Mouse (Mus musculus): ENCODE data around the gene Fbxo3. TPM values are rescaled to one million over a fixed set of nuclear protein-coding genes. Genes with fewer than 3 reads are reported as not detected.
A peak's percentile ranks its signal among the peaks of the same experiment; 100 is the strongest.
"Not testable (repeated sequence)": the region's sequence is repeated elsewhere in the genome, so short reads cannot be mapped to it uniquely, and the experiment has no call there.

Gene Fbxo3
- total RNA-seq, 1 experiment from 2014 or later: 105 TPM

DNA sequence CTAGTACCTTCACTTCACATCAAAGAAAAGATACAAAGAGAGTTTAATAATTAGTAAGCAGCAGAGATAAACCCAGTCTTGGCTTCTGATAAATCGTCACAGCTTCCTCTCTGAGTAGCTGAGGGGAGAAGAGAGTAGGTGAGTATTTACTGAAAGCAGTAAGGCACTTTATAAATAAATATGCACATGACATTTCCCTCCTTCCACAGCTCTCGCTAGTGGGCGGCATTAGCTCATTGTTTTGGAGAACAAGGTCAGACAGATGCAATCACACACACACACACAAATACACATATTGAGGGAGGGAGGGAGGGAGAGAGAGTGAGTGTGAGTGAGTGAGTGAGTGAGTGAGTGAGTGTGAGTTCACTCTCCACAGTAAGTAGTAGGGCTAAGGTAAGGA lies 8.8 kb downstream of the Fbxo3 start:
- no peak for DNase-seq

DNA sequence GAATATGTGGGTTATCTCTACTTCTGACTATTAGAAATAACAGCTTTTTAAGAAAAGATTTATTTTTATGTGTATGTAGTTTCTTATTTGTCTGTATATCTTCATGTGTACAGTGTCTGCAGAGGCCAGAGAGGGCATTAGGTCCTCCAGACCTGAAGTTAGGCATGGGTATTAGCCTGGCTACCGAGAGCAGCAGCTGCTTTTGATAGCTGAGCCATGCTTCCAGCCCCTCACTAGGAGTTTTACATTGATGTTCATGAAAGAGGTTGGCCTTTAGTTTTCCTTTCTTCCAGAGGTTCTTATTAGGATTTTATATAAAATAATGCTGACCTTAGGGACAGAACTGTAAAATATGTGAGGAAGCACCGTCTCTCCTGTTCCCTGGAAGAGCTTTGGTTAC lies 10.7 kb downstream of the Fbxo3 start:
- DNase-seq: no peak

DNA sequence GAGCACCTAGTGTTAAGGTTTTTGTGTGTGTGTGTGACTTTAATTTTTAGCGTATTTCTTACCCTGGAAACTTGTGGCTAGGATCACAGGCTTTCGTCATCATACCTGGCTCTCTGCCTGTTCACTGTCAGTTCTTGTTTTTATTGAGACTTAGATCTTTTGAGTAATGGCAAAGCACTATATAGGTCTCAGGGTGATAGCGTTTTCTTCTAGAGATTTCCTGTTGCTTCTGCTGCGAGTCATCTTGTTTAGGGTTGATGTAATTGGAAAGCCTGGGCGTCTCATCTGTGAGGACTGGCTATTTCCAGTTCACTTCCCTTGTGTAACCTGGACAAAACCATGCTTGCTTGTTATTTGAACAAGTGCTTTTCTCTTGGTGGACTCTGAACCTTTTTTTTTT lies 14.1 kb downstream of the Fbxo3 start:
- peak; percentile 34 for DNase-seq

DNA sequence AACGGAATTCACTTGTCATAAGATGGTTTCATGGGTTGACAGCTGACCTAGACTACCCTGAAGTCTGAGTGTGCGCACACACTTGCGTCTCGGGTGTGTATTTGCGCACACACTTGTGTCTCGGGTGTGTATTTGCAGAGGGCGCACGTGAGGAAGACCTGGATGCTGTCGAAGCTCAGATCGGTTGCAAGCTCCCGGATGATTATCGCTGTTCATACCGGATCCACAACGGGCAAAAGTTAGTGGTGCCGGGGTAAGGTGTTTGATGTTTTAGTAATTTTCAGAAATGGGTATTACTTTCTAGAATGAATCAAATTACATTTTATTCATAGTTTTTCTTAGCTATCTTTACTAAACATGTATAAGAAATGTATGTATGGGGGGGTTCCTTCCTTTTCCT lies 15.2 kb downstream of the Fbxo3 start:
- DNase-seq: no peak

DNA sequence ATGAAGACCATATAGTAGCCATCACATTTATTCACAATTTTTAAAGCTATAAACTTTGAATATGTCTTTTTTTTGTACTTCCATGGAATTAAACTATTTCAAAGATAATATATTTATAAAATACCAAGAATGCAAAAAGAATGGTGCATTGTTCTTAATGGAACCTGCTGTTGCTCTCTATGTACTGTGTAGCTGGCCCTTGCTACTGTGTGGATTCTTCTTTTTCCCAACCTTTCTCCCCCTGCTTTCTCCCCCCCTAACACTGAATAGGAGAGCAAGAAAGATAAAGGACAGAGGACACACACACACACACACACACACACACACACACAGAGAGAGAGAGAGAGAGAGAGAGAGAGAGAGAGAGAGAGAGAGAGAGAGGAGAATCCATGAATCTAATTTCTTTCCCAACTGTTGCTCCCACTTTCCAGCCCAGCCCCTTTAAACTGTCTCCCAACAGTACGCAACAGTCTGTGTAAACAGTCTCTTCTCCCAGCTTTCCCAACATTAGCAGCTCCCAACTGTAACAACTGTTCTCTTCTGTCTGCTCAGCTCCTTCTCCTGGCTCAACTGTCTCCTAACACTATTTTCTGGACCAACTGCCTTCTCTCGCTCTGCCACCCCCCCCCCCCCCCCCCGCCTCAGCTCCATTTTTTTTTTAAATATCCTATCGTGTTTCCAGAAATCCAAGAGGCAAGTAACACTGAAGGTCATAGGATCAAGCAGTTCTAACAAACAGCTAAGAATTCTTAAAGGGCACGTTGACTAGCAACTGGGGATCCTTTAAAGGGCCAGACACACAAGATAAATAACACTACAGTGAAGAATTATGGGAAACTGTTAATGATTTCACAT lies 16.3 kb downstream of the Fbxo3 start:
- DNase-seq: no peak

DNA sequence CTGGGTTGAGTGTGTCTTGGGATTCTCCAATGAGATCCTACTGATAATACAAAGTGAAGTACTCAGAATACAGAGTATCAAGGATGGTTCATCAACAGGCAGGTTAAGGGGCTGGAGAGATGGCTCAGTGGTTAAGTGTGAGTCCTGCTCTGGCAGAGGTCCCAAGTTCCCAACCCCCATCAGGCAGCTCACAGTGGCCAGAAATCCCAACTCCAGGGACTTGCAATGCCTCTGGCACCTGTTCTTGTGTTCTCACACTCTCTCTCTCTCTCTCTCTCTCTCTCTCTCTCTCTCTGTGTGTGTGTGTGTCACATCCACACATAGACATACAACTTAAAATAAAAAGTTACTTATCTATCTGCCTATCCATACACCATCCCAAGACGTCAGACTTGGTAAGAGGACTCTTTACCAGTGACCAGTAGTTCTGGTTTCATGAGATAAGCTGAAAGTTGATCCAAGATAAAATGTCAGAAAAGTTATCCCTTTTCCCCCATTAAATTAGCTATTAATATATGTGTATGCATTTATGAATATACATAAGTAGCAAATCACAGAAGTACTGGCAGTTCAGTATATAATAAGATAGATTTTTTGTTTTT lies 17.1 kb downstream of the Fbxo3 start:
- peak; percentile 38 for DNase-seq

DNA sequence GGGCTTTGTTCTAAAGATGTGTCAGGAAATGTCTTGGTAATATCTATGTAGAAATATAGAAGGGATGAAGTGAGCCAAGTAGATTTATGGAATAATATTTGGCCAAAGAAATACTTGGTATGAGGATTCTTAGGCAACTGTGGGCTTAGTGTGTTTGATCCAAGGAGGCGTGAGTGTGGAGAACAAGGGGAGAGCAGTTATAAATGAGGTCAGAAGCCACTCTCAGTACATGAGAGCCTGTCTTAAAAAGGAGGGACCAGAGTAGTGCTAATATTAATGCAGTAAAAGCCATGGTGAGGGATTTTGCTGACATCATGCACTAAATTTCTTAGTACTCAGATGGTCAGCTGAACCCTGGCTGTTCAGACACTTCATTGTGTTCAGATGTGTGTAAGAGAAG lies 30.9 kb downstream of the Fbxo3 start:
- no peak for DNase-seq

DNA sequence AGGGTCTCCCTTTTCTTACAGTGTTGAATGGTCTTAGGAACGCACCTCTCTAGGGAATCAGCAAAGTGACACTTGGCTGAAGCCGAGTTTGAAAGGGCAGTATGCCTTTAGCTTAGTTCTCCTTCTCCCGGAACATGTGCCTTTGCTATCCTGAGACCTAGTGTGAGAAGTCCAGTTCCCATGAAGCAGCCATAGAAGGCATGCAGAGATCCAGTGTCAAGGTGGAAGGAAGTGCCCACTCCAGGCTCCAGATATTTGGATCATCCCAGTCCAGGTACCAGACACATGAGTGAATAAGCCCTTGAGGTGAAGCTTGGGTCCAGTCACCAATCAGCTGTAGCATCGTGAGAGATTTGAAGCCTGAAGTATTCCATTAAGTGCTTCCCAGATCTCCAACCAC lies 31.4 kb downstream of the Fbxo3 start:
- DNase-seq: no peak

DNA sequence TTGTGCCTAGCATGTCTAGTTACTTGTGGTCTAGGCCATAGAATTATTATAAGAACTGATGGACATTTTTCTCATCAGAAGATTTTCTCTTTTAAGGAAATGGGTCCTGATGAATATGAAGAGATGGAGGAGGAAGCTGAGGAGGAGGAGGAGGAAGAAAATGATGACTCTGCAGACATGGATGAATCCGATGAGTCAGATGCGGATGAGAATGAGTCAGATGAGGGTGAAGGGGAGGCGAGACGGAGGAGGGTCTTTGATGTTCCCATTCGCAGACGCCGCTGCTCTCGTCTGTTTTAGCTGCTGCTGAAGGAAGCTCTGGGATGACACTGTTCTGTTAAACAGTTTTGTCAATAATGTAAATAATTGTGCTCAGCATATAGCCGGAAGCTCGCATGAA lies 32.3 kb downstream of the Fbxo3 start:
- DNase-seq: no peak

DNA sequence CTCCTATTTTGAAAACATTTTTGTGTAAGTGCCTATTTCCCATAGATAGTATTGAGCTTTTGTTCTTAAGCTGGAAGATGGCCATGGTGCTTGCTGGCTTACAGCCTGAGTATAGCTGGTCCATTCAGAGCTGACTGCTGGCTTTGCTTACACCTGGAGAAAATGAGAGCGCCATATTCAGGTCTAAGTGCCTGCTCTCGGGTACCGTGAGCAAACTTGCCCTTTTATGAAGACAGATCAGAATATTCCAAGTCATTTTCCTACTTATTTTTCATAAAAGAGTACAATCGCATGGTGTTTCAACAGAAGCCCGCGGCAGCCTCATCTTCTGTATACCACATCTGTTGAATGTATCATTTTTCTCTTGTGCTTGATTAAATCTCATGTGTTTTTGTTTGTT lies 33.5 kb downstream of the Fbxo3 start:
- DNase-seq: no peak

DNA sequence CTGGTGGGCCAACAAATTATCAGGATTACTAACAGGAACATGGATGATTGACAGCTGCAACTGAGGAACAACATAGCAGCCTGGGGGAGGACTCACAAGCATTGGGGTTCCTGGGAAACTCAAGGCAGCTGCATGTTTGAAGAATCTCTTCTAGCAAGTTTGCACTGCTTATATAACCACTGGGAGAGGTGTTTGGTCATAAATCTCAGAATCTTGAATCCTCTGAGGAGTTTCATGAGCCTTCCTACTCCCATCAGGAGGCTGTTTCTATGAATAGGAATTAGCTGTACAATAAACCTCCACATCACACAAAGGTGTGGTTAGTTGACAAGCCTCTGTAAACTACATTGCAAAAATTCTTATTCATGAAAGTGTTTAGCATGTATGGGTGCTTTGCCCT lies 35.1 kb downstream of the Fbxo3 start:
- DNase-seq: no peak

DNA sequence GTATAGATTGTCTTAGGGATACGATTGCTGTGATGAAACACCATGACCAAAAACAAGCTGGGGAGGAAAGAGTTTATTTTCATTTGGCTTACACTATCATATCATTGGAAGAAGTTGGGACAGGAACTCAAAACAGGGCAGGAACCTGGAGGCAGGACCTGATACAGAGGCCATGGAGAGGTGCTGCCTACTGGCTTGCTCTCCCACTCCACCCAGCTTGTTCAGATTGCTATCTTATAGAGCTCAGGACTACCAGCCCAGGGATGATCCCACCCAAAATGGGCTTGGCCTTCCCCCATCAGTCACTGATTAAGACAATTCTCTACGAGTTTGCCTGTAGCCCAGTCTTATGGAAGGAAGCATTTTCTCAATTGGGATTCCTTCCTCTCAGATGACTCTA lies 36.6 kb downstream of the Fbxo3 start:
- DNase-seq: no peak

DNA sequence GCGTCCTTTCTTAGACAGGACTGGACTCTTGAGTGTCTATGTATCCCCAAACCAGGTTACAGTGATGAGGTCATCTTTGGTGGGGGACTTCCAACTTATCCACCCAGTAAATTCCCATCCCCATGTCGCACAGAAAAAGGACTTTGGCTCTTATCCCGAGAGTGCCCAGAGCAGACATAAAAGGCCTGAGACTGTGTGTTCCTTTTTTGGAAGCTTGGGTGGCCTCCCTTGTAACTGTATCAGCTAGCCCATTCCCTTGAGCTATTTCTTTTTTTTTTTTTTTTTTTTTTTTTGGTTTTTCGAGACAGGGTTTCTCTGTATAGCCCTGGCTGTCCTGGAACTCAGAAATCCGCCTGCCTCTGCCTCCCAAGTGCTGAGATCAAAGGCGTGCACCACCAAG lies 38.0 kb downstream of the Fbxo3 start, which contains the start of gene Gm10912:
Gene Gm10912, plus strand, starts transcription at position 301 of the 400 bp plus-strand sequence.
- not testable (repeated sequence) for DNase-seq

DNA sequence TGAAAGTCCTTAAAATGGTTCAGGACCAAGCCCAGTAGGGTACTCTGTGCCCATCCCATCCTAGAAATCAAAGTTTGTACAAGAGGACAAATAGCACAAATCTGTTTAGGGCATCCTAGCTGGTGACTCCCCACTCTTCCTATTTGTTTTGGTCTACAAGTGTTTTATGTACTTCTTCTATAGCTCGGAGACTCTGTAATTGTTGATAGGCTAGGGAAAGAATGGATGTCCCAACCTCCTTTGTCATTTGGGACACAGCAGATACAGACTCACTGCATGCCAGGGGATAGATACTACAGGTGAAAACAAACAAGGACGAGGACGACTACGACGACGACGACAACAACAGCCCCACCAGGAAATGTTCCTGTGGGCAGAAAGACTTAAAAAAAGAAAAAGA lies 40.9 kb downstream of the Fbxo3 start, which contains the start of gene Gm10799:
Gene Gm10799, minus strand, starts transcription at position 101 of the 400 bp plus-strand sequence.
- not testable (repeated sequence) for DNase-seq

DNA sequence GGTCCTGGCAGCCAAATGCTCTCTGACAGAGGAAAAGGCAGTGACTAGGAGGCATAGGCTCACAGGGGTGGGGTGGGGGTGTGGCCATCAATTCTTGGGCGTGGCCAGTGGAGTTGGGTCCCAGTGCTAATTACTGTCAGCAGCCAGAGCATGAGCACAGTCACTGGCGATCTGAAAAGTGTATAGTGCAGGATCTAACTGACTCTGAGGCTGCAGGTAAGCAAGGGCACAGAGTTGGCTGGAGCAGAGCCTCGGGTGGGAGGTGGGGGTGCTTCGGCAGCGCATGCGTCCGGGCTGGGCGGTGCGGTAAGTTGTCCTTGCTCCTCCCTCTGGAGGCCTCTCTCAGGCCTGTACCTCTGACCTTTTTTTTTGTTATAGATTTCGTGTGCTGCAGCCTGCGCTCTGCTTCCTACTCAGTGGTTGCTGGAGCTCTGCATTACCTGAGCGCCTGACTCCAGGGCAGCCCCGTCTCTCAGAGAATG lies 42.2 kb downstream of the Fbxo3 start, which contains the start of gene Cd59b:
Gene Cd59b, plus strand, starts transcription at position 146 of the 482 bp plus-strand sequence.
- peak; percentile 51 for DNase-seq

DNA sequence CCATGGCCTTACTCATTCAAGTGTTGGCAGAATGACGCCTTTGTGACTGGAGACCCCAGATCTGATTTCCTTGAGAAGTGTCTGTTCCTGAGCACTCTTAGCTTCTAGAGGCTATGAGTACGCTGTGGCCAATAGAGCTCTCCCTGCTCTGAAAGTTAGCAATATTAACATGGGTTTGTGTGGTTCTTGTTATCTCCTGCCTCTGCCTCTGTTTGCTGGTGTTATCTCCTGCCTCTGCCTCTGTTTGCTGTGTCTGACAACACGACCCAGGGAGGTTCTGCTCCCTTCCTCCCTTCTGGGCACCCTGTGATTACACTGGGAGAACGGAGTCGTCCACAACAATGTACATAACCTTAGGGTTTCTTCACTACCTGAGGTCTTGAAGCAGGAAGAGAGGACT lies 50.8 kb downstream of the Fbxo3 start:
- not testable (repeated sequence) for DNase-seq

DNA sequence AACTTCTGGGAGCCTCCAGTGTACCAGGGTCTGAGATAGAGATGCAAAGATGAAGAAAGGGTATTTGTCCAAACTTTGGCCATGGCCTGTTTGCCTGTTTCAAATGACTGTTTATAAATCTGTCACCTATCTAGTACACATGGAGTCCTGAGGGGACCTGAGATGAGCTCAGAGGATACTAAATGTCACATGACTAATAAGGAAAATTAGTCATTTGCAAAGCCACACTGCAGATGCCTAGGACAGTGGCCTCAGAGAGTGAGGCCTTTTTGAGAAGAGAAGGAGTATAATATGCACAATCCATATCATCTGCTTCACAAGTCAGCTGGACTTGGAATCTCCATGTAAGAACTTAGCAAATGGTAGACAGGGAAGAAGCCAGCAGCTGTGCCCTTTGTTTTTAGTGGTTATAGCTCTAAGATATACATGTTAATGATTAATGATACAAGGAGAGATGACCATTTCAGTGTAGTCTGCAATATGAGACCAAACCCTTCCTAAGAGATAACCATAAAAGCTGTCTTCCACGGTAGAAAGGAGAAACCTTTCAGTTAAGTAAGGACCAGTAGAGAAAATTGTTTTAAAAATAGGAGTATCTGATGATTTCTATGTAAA lies 54.0 kb downstream of the Fbxo3 start:
- not testable (repeated sequence) for DNase-seq

DNA sequence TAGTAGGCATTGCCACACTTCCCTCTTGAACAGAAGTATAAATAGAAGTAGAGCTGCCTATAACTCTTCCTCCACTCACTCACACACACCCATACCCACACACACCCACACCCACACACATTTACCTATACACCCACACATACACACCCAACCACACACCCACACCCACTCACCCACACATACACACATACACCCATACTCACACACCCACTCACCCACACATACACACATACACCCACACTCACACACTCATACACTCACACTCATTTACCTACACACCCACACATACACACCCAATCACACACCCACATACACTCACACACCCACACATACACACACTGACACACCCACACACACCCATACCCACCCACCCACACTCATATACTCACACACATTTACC lies 55.0 kb downstream of the Fbxo3 start:
- no peak for DNase-seq

DNA sequence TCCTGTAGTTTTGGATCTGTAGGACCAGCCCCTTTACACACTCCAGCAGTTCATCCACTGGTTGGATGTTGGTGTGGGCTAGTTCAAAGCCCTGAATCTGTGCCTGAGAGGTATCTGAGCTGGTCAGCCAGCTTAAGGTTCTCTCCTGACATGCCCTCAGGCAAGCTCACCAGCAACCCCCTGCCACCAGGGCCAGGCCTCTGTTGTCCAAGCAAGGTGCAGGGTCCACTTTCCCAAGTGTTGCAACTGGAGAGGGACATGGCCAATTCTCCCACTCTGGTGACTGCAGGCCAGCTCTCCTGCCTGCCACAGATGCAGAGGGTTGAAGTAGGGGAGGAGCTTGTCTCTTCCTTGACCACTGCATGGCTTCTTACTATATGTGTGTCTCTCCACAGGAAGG lies 56.5 kb downstream of the Fbxo3 start:
- not testable (repeated sequence) for DNase-seq

DNA sequence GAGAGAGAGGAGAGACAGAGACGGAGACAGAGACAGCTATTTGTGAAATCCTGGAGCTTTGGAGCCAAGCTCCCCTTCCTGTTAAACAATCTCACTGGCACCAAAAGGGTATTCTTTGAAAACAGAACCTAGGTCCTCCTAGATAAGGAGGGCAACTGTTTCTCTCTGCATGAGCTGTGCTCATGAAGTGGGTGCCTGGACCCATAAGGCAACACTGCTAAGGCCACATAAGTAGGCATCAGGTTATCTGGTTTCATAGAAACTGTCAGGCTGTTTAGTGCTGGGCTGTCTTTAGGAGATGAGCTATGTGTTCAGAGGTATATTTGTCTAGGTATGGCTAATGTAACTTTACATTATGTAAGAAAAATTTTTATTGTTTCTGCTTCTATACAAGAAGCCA lies 60.0 kb downstream of the Fbxo3 start:
- not testable (repeated sequence) for DNase-seq

DNA sequence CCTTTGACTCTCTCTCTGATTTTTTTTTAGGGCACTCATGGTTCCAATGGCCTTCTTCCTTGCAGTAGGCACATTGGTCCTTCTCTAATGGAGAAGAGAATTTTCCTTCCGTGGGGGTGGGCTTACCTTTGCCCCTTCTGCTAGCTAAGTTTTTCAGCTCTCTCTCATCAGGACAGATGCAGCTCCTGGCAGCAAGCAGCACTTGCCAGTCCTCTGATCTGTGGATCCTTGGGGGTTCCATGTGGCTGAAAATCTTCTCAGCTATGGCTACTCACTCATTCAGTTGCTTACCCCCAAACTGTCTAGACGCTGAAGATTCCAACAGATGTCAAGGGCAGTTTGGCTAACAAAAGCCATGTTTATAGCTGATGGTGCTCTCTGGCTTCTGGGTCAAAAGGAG lies 65.8 kb downstream of the Fbxo3 start:
- no peak for DNase-seq

DNA sequence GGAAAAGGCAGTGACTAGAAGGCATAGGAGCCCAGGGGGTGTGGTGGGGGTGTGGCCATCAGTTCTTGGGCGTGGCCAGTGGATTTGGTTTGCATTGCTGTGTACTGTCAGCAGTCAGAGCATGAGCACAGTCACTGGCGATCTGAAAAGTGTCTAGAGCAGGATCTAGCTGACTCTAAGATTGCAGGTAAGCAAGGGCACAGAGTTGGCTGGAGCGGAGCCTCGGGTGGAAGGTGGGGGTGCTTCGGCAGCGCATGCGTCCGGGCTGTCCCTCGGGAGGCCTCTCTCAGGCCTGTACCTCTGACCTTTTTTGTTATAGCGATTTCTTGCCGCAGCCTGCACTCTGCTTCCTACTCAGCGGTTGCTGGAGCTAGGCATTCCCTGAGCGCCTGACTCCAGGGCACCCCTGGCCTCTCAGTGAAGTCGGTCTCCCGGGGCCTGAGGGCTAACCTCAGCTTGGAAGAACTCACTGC lies 68.3 kb downstream of the Fbxo3 start, which contains the start of gene Cd59a:
Gene Cd59a, plus strand, starts transcription at position 61 of the 473 bp plus-strand sequence.
- peak; percentile 86 for DNase-seq

DNA sequence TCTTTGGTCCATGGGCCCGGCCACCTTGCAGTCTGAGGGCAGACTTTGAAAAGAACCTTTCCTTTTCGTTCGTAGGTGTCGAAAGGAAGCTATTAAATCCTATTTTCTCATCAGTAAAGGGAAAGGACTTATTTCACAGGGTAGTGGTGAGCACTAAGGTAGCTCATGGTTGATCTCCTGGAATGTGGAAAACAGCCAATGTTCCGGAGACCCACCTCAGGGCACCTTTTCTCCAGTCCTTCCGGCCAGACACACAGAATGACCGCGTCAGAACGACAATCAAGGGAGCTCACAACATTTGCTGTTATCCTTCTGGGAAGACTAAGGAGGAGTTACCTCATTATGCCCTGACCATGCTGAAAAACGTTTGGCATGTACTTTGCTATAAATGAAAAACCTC lies 68.7 kb downstream of the Fbxo3 start:
- no peak for DNase-seq

Measured in adrenal gland, postnatal 25 days (tissue).